Mouse (Mus musculus): Measurements from ENCODE around the gene Rab35. TPM values are rescaled to one million over a fixed set of nuclear protein-coding genes. Genes with fewer than 3 reads are reported as not detected.

Gene Rab35
- total RNA-seq (2015; ENCODE audit: low replicate concordance) (17.3 and 17.8 TPM in 2 replicates), total RNA-seq (2017; ENCODE audit: low replicate concordance) (13.8 and 15.4 TPM in 2 replicates)

GRCm38 (mm10) chr5:115631505-115632357 lies at the start of gene Rab35:
Gene Rab35 (plus strand): TSS chr5:115631908.
- ATAC-seq (replicated peaks; ENCODE audit: low FRiP score, poor library complexity, severe bottlenecking) = peak; percentile 72

DNA sequence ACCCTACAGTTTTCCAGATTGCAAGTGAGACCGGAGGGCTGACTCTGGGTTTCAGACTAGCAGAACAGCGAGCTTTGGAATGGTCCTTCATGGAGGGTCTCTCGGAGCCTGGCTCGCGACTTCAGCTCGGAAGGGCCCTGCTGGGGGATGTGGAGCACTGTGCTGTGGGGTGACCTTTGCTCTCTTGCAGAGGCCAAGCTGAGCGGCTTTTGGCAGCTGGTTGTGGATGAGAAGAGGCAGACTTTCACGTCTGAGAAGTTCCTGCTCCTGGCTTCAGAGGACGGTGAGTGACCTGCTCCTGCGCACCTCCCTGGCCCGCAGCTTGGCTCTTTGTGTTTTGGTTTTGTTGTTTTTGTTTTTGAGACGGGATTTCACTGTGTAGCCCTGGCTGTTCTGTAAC lies 46.1 kb upstream of the Rab35 start:
- ATAC-seq (replicated peaks; ENCODE audit: low FRiP score, poor library complexity, severe bottlenecking) = no peak

DNA sequence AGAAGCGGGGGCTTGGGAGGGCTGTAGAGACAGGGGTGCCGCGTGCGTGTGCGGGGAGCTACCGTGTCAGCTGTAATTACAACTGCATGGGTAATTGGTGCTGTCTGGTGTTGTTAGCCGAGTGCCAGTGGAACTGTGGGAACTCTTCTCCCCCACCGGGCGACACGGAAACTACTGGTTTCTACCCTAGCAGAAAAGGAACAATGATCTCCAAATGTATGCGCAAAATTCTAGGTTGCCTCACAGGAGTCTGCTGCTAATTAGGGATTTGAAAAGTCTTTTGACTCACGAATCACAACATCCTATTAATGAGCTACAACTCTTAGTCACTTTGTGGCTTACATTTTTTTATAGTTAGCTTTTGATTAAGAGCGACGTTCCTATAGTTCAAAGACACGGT lies 45.5 kb upstream of the Rab35 start:
- no peak for ATAC-seq (replicated peaks; ENCODE audit: low FRiP score, poor library complexity, severe bottlenecking)

DNA sequence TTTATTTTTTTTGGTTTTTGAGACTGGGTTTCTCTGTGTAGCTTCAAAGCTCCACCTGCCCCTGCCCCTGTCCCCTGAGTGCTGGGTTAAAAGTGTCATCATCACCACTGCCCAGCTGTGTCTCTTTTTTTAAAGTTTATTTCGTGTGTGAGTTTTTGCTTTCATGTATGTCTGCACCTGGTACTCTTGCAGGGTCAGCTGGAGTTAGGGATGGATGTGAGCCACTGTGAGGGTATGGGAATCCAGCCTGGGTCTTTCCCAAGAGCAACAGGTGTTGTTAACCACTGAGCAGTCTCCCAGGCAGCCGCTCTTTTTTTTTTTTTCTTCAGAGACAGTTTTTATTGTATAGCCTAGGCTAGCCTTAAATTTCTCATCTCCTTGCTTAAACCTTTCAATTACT lies 44.9 kb upstream of the Rab35 start:
- ATAC-seq (replicated peaks; ENCODE audit: low FRiP score, poor library complexity, severe bottlenecking) = no peak

DNA sequence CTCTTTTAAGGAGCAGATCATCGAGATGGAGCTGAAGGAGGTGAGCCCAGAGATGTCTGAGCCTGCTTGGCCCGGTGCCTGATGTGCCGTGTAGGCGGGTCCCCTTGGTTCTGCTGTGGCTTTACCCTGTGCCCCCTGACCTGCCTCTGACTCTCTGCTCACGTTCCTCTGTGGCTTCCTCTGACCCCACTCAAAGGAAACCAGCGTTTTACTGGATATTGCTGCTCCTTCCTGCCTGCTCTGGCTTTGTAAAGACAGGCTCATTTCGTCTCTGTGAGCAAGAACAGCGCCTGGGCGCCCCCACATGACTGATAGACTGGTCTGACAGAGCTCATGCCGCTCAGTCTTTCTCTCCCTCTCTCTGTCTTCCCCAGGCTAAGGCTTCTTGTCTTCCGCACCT lies 40.7 kb upstream of the Rab35 start:
- no peak for ATAC-seq (replicated peaks; ENCODE audit: low FRiP score, poor library complexity, severe bottlenecking)

- ATAC-seq (replicated peaks; ENCODE audit: low FRiP score, poor library complexity, severe bottlenecking) = no peak
Measured at GRCm38 (mm10) chr5:115591506-115591905, 40.2 kb upstream of the Rab35 start.

DNA sequence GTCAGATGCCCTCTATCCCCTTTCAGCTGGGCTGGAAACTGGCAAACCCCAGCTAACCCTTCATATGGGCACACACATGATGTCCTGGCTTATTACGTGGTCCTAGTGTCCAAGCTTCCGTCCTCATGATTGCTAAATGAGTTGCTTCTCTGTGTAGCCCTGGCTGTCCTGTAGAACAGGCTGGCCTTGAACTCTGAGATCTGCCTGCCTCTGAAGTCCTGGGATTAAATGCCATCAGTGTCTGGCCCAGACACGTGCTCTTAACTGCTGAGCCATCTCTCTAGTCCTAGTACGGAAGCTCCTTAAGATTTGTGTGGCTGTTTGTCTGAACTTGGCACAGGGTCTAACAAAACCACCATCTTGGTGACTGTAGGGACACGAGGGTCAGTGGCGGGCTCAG lies 28.1 kb upstream of the Rab35 start:
- no peak for ATAC-seq (replicated peaks; ENCODE audit: low FRiP score, poor library complexity, severe bottlenecking)

GRCm38 (mm10) chr5:115611566-115611965 lies 20.1 kb upstream of the Rab35 start:
- ATAC-seq (replicated peaks; ENCODE audit: low FRiP score, poor library complexity, severe bottlenecking) = peak; percentile 84

- no peak for ATAC-seq (replicated peaks; ENCODE audit: low FRiP score, poor library complexity, severe bottlenecking)
Measured at GRCm38 (mm10) chr5:115613332-115613731, 18.4 kb upstream of the Rab35 start.

- ATAC-seq (replicated peaks; ENCODE audit: low FRiP score, poor library complexity, severe bottlenecking) = 0 out of 2 replicates have a peak, but pooled peaks have one; percentile 41
Measured at GRCm38 (mm10) chr5:115614948-115615347, 16.8 kb upstream of the Rab35 start.

DNA sequence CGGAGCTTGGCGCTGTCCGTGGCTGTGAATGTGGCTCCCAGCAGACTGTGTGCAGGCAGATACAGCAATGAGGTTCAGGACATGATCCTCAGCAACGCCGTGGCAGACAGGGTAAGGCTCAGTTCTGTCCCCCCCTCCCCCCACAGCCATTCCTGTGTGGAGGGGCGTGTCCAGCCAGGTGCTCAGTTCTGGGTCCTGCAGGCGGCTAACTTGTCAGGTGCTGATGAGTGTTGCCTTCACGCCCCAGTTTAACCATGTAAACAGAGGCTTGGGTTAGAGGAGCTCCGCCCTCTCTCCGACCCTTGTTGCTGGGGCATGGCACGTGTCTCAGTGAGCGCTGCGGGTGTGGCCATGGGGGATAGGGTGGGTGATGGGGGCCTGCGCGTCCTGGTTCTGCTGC lies 12.0 kb upstream of the Rab35 start:
- no peak for ATAC-seq (replicated peaks; ENCODE audit: low FRiP score, poor library complexity, severe bottlenecking)

DNA sequence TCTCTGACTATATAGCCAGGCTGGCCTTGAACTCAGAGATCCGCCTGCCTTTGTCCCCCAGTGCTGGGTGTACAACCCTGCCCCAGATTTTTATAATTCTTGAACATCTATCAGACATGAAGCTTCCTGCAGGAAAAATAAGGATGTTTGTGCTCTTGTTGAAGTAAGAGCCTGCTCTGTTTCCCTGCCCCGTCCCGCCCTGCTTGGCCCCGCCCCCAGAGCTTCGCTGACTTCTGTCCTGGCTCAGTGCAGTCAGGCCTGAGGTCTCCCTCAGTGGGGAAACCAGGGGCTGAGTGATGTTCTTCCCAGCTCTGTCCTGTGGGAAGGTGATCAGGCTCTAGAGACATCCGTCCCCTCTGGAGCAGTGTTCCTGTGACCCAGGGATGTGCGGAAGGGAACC lies 9.0 kb upstream of the Rab35 start:
- ATAC-seq (replicated peaks; ENCODE audit: low FRiP score, poor library complexity, severe bottlenecking) = no peak

GRCm38 (mm10) chr5:115623694-115624440 lies 7.8 kb upstream of the Rab35 start:
- no peak for ATAC-seq (replicated peaks; ENCODE audit: low FRiP score, poor library complexity, severe bottlenecking)

DNA sequence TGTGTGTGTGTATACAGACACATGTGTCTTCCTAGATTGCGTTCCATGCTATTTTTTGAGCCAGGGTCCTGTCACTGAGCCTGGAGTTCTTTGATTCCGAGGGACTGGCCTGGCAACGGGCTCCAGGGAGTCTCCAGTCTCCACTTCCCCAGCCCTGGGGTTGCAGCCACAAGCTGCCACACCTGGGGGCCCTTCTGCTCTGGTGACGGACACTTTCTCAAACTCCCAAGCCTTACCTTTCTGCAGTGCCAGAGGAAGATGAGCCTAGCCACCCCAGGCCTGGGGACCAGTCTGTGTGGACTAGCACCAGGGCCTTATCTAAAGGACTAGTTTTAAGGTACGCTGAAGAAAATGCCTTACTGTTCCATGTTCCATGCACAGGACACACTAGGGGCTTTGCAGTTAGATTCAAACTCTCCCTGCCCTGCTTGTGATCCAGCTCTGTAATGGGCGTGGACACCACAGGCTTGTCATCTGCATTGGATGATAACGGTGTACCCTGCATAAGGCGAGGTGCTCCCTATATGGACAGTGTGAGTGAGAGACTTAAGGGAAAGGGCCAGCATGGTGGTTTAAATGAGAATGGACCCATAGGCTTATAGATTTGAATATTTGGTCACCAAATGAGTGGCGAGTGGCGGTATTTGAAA lies 5.3 kb upstream of the Rab35 start:
- peak; percentile 87 for ATAC-seq (replicated peaks; ENCODE audit: low FRiP score, poor library complexity, severe bottlenecking)

DNA sequence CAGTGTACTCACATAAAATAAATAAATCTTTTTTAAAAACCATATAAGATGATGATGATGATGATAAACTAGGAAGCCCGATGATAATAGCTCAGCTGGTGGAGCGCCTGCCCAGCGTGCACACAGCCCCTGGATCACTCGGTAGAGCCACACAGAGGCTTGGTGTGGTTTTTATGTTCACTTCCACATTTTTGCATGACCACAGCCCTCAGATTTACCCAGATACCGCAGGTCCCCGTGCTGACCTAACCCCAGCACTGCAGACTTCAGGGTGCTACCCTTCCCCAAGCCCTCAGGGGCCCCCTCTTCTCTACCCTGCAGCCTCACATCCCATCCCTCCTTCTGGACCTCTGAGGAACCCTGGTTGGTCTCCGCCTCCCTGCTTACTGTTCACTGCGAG lies 3.6 kb upstream of the Rab35 start:
- ATAC-seq (replicated peaks; ENCODE audit: low FRiP score, poor library complexity, severe bottlenecking) = no peak

DNA sequence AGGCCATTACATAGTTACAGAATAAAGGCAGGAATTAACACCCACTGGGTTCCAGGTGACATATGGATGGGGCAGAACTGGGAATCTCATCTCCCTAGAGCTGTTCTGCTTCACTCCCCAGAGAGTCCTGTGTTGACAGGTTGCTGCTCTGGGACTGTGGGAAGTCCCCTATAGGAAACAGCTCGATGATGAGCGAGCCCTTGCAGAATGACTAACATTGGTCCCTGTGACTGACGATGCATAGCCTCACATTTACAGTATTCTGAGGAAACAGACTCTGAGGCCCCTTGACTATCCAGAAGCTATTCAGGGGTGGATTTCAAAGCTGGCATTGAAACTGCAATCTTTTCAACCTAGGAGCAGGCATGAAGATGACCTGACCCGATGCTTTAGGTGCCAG lies 2.0 kb upstream of the Rab35 start:
- ATAC-seq (replicated peaks; ENCODE audit: low FRiP score, poor library complexity, severe bottlenecking) = no peak

GRCm38 (mm10) chr5:115630291-115630690 lies 1.4 kb upstream of the Rab35 start:
- no peak for ATAC-seq (replicated peaks; ENCODE audit: low FRiP score, poor library complexity, severe bottlenecking)

- peak; percentile 6; the same call in 1 of the 2 replicates for ATAC-seq (replicated peaks; ENCODE audit: low FRiP score, poor library complexity, severe bottlenecking)
Measured at GRCm38 (mm10) chr5:115632358-115632714, 628 bp downstream of the Rab35 start.

- ATAC-seq (replicated peaks; ENCODE audit: low FRiP score, poor library complexity, severe bottlenecking) = no peak
Measured at GRCm38 (mm10) chr5:115633060-115633459, 1.4 kb downstream of the Rab35 start.

DNA sequence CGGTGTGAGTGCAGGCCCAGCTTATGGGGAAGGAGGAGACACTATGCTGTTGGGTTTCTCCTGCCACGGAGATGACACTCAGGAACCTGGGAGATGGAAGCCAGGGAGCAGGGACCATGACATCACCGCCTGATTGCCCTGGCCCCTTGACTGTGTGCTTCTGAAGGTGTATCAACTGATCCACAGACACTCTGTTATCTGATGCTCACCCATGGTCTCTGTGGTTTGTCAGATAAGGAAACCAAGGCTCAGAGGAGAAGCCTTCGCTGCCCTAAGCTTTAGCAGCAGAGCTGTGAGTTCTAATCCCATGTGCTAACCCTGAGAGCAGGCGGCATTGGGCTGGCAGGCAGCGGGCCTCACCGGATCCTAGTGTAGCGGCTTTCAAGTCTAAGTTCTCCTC lies 2.3 kb downstream of the Rab35 start:
- ATAC-seq (replicated peaks; ENCODE audit: low FRiP score, poor library complexity, severe bottlenecking) = peak; percentile 13; the same call in 1 of the 2 replicates

GRCm38 (mm10) chr5:115635536-115635935 lies 3.8 kb downstream of the Rab35 start:
- no peak for ATAC-seq (replicated peaks; ENCODE audit: low FRiP score, poor library complexity, severe bottlenecking)

Data from erythroblast, adult 5-6 weeks (primary cell).